Mouse (Mus musculus) adipocyte (in vitro differentiated cells): ENCODE data around the gene Apobec3.
"Not testable (repeated sequence)": the region's sequence is repeated elsewhere in the genome, so short reads cannot be mapped to it uniquely, and the experiment has no call there.

Source experiments
- DNase-seq: peaks from one replicate; pipeline ENCODE4 v3.0.0-alpha.2; 2016; ENCODE audit warnings: low spot score

Apobec3 gene

DNA sequence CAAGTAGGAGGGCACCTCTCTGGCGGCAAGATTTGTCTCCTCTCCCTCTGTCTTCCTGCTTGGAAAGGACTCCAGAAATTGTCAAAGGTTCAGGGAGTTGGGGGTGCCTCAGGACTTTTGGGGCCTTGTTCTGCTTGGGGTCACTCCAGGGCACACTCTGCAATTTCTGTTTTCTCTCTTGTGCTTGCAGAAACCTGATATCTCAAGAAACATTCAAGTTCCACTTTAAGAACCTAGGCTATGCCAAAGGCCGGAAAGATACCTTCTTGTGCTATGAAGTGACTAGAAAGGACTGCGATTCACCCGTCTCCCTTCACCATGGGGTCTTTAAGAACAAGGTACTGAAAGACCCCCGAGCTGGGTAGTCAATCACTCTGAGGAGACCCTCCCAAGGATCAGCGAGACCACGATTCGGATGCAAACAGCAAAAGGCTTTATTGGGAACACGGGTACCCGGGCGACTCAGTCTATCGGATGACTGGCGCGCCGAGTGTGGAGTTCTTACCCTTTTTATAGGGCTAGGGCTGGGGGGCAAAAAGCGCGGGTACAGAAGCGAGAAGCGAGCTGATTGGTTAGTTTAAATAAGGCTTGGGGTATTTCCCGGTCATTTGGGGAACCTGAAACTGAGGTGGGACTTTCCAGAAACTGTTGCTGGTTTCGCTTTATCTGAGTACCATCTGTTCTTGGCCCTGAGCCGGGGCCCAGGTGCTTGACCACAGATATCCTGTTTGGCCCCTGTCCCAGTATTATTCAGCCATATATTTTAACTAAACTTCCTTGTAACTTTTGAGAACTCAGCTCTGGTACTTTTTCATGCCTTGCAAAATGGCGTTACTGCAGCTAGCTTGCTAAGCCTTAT is 4.0 kb downstream of the Apobec3 start:
- not testable (repeated sequence) for DNase-seq

GRCm38 (mm10) chr15:79896080-79896725 is 4.7 kb downstream of the Apobec3 start:
- DNase-seq, result no peak

GRCm38 (mm10) chr15:79898988-79899387 is 7.5 kb downstream of the Apobec3 start:
- no peak for DNase-seq

DNA sequence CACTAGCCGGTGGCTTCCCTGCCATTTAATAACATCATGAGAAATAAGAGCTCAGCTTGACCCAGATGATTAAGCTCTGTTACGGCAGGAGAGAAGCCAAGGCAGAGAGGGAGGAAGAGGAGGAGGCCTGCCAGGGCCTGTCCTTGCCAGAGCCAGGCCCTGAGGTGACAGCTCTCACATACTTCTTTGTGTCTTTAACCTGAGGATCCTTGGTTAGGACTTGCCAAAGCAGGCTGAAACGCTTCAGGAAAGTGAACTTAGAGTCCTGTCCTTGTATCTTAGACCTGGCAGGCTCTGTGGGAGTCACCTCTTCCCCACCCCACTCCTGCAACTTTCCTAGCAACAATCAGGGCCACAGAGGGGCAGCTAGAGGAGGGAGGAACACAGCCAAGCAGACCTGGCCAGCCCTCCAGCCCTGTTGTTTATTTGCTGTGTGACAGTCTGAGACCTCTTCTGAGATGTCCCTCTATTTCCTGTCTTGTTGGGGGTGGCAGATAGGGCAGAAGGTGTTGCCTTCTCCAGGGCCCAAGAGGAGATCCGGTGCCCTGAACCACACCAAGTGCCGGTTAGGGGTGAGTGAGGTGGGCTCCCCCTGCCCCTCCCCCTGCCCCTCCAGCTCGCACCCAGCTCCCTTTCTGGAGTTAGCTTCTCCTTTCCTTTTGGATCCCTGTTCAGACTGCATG is 8.5 kb downstream of the Apobec3 start:
- no peak for DNase-seq

DNA sequence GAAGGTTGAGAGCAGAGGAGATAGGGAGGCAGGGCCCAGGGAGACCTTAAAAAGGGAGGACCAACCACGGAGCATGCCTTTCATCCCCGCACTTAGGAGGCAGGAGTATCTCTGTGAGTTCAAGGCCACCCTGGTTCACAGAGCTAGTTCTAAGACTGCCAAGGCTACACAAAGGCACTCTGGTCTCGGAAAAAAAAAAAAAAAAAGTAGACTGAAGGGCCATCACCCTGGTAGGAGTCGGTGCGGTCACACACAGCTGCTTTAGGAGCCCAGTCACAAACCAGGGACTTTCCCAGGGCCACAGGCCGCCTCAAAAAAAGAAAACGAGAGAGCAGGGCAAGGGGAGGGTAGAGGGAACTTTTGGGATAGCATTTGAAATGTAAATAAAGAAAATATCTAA is 9.3 kb downstream of the Apobec3 start:
- DNase-seq, result no peak

DNA sequence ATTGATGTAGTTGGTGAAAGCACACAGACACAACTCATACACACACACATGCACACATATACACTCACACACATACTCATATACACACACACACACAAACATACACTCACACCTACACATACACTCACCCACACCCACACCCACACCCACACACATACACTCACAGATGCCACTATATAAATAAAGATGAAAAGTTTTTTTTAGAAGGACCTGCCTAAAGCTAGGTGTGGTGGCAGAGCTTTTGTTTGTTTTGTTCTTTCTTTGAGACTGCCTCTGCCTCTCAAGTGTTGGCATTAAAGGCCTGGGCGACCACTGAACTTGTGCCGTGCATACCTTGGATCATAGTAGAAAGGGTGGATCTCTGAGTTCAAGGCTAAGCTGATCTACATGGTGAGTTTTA is 9.9 kb downstream of the Apobec3 start:
- DNase-seq, result no peak

DNA sequence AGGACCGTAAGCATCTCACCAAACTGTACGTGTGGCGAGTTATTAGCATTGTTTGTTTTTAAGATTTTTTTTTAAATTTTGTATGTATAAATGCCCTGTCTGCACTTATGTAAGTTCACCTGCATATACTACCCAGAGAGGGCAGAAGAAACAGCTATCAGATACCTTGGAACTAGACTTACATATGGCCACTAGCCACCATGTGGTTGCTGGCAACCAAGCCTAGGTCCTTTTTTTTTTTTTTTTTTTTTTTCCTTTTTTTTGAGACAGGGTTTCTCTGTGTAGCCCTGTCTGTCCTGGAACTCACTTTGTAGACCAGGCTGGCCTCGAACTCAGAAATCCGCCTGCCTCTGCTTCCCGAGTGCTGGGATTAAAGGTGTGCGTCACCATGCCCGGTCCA is 11.6 kb downstream of the Apobec3 start:
- not testable (repeated sequence) for DNase-seq

DNA sequence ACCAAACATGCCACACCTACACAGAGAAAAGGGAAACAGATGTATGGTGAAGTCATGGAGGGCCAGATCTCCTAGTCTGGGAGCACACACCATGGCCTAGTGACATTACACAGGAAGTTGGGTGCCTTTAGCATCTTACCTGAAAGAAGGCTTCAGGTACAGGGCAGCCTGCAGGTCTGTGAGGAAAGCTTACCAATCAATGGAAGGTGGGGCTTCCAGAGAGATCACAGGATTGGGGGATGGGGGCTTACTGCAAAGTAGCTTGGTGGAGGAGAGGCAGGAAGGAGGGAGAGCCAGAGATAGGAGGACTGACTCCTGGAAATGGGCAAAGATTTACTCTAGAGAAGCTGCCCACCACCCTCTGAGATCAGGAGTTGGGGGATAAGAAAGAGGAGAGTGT is 12.5 kb downstream of the Apobec3 start:
- DNase-seq, result no peak

DNA sequence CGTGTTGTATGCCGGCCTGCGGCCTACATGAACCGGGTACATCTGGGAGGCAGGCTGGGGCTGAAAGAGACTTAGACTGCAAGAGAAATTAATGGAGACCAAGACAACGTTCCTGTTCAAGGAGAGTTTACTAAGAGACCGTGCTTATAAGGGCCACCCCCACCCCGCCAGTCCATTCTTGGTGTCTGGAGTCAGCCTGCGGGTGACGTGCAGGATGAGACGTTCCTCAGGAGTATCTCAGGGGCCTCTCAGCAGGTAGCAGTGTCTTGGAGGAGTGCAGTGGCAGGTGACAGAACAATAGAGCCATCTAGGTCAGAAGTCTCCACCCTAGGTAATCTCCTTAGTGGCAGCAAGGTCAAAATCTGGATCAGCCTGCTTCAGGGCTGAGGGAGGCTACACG is 13.2 kb downstream of the Apobec3 start:
- DNase-seq, result not testable (repeated sequence)

GRCm38 (mm10) chr15:79905211-79905610 is 13.8 kb downstream of the Apobec3 start:
- DNase-seq, result no peak

GRCm38 (mm10) chr15:79906855-79907254 is 15.4 kb downstream of the Apobec3 start:
- no peak for DNase-seq

- not testable (repeated sequence) for DNase-seq
Observed at GRCm38 (mm10) chr15:79909006-79909405, 17.5 kb downstream of the Apobec3 start.

DNA sequence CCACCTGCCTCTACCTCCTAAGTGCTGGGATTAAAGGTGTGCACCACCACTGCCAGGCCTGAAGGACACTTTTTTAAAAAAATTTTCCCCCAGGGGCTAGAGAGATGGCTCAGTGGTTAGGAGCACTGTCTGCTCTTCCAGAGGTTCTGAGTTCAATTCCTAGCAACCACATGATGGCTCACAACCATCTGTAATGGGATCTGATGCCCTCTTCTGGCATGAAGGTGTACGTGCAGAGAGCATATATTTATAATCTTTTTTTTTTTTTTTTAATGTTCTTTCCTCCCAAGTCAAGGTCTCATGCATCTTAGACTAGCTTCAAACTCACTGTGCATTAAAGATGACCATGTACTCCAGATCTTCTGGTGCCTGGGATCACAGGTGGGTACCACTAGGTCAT is 19.4 kb downstream of the Apobec3 start:
- not testable (repeated sequence) for DNase-seq

GRCm38 (mm10) chr15:79911339-79911738 is 19.9 kb downstream of the Apobec3 start:
- DNase-seq, result no peak

DNA sequence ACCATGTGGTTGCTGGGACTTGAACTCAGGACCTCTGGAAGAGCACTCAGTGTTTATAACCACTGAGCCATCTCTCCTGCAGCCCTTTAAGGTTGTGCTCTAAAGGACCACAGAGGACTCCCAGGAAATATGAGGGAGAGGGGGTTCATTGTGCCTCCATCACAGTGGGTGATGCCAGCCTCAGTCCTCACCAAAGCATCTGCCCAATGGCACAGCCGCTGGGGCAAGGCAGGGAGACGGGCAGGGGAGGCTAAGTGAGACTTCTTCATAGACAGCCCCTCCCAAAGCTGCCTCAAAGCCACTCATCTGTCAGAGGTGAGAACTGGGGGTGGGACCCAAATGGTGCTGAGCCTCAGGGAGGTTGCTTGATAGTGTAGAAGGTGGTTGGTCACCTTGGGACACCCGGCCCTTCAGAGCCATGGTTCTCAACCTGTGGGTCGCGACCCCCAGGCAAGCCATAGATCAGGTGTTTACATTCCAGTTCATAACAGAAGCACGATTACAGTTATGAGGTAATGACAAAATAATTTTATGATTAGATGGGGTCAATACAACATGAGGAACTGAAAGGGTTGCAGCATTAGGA is 22.4 kb downstream of the Apobec3 start:
- DNase-seq, result no peak

DNA sequence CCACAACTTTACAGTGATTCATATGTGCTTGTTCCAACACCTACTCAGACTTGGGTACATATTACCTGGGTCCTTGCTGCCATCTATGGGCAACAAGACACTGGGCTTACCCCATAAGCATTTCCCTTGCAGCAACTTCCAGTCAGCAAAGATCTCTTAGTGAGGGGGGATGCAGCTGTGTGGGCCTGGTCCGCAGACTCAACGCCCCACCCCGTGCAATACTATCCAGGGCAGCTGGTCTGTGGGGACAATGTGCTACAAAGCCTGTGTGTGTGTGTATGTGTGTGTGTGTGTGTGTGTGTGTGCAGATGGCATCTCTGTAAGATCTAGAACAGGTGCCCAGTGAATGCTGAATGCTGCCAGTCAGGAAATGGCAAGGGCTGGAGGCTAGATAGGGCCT is 22.9 kb downstream of the Apobec3 start:
- DNase-seq, result no peak

GRCm38 (mm10) chr15:79916150-79916549 is 24.7 kb downstream of the Apobec3 start:
- DNase-seq, result no peak

- no peak for DNase-seq
Observed at GRCm38 (mm10) chr15:79917111-79917720, 25.8 kb downstream of the Apobec3 start.

DNA sequence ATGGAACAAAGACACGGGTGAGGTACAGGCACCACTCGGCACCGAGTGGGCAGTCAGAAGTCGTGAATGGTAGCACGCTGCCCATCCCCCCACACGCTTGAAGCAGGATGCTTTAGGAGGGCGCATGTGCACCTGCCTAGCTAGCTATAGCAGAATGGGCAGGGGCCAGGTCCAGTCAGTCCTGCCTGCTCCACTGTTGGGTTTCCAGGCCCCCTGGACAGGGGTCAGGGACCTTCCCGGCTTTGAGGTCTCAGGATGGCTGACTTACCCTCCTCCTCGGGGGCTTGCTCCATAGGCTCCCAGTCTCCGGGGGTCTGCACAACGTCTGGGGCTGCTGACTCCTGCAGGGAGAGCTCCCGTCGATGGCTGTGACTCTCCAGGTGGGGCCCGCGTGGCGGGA is 27.0 kb downstream of the Apobec3 start:
- no peak for DNase-seq

DNA sequence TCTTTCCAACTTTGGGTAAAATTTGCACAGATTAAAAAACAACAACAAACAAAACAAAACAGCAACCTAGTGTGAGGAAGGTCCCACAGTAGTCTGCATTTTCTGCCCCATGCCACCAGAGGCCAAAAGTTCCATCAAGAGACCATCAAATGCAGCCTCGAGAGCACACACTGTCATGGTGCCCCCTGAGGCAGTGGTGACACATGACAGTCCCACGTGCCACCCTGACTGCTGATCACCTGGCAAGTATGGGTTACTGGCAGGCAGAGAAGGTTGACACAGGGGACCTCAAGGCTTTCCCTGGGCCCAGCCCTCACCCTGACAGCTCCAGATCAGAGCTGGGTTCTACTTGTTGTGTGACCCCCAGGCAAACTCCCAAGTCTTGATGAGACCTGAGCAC is 28.3 kb downstream of the Apobec3 start:
- no peak for DNase-seq

- DNase-seq, result peak; percentile 24
Observed at GRCm38 (mm10) chr15:79926856-79927416, 35.5 kb downstream of the Apobec3 start.

GRCm38 (mm10) chr15:79927637-79928122 is 36.2 kb downstream of the Apobec3 start:
- DNase-seq, result peak; percentile 92
